Mouse (Mus musculus): ENCODE results near the gene Mroh2b. TPM values are rescaled to one million over a fixed set of nuclear protein-coding genes. Genes with fewer than 3 reads are reported as not detected.

Mroh2b gene
- total RNA-seq (2021) = not detected
- long read RNA-seq, experiment 1 = 0 reads
- long read RNA-seq, experiment 2 = 0 reads

DNA sequence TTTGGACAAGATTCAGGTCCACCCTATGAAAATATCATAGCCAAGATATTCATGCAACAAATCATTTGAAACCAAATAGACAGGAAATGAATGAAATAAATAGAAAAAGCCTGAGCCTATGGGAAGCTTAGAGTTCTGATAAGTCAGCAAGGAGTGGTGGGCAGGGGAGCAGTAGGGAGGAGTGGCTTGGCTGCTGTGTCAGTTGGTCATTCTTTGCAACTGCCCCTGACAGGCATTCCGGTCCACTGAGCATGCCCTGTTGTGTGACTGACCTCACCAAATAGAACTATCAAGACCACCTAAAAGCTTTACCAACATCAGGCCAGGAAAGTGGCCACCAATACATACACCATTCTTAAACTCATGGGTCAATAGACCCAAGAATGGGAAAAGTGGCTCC is at the start of gene Mroh2b:
Mroh2b (plus strand) TSS at position 301 of the 400 bp plus-strand sequence.
- no peak for TF ChIP-seq CTCF (IDR thresholded peaks at IDR 0.05)
- H3K4me3 ChIP-seq = no peak within 1 kb of the TSS
- intact Hi-C loops (cut with DNase I) = no loop called here
- DNase-seq = no peak
- no peak within 1 kb of the TSS for H3K27ac ChIP-seq

DNA sequence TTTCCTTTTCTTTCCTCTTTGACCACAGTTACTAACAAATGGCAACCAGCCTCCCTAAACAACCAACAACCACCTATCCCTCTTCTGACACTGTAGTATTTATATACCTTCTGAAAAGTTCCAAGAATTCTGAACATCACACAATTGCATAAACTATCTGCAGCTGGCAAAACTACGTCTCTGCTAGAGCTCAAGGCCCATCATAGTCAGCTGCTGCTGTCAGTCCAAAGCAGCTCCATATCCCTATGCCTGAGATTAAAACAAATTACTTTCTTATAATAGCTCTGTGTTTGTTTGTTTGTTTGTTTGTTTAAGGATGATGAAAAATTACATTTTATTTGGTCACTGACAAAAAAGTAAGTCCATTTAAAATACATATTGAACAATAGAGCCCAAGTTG is 48.5 kb upstream of the Mroh2b start:
- no peak for TF ChIP-seq CTCF (IDR thresholded peaks at IDR 0.05)
- DNase-seq = no peak
- Histone ChIP-seq H3K27ac (no peak overlapping the region), H3K4me3 (no peak overlapping the region)
- intact Hi-C loops (cut with DNase I) = no loop called here

DNA sequence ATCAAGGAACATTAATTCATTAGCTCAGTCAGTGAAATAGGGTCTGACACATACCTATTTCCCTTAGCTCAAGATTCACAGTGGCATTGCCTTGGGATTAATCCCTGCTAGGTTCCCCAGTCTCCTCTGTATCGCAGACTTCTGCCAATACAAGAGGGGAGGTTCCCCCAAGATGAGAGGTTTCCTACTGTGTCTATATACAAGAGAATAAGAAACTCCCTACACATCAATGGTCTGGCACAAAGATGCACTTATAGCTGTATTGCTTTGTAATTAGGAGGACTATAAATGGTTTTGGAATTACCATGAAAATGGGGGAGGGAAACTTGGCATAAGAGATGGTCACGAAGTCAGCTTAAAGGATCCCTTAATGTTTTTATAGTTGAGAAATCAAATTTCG is 3.6 kb upstream of the Mroh2b start:
- Histone ChIP-seq H3K4me3 (no peak overlapping the region), H3K27ac (no peak overlapping the region)
- DNase-seq = no peak
- no peak for TF ChIP-seq CTCF (IDR thresholded peaks at IDR 0.05)
- intact Hi-C loops (cut with DNase I) = no loop called here

DNA sequence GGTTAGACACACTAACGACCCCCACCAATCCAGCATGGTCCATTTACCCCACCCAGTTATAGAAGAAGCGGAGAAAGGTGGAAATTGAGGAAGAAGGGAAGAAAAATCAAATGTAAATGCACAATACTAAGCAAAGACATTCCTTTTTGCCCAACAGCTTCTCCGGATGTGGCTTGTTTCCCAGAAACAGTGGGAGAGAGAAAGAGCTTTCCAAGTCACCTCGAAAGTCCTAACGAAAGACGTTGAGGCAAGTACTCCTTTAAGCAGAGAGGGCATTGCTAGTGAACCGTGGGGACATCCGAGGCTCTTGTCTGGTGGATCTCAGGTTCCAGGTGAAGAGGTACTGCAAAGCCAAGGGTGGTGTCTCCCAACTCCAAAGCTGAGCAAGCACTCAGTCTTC is 36.2 kb downstream of the Mroh2b start:
- TF ChIP-seq CTCF (IDR thresholded peaks at IDR 0.05) = no peak
- Histone ChIP-seq H3K27ac (no peak overlapping the region), H3K4me3 (no peak overlapping the region)
- intact Hi-C loops (cut with DNase I) = no loop called here
- no peak for DNase-seq

DNA sequence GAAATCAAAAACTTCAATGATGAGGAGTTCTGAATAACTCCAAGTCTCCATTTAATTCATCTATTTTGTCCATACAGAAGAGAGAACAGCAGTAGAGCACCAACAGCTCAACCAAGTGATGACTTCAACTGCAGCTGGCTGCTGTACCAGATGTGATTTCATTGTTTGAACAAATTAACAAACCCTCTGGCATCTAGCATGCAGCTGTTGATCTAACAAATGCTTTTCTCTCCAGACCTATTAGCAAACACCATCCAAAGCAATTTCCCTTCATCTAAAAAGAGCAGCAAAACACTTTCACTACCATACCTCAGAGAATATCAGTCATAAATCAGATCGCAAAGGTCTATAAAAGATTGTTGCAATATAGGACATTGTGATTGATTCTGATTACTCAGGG is 74.8 kb downstream of the Mroh2b start:
- DNase-seq = peak; percentile 25
- H3K4me3 ChIP-seq = no peak overlapping the region
- TF ChIP-seq CTCF (IDR thresholded peaks at IDR 0.05) = no peak
- no peak overlapping the region for H3K27ac ChIP-seq
- intact Hi-C loops (cut with DNase I) = no loop called here

DNA sequence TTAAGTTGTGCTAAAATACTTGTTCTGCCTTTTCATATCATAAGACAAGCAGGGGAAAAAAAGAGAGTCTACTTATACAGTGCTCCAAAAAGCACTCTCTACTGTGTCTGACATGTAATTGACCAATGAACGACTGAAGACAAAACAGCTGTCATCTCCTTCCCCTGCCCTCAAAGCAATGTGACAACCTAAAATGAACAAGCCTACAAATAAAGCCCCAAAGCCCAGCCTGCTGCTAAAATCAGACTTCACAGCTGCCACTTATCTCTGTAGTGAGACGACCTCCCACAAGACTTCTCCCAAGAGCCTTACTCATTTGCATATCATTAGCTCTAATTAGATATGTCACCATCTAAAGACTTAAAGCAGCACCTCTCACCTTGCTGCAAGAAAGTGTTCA is 104.4 kb downstream of the Mroh2b start:
- no peak overlapping the region for H3K27ac ChIP-seq
- no peak overlapping the region for H3K4me3 ChIP-seq
- no peak for DNase-seq
- no peak for TF ChIP-seq CTCF (IDR thresholded peaks at IDR 0.05)
- intact Hi-C loops (cut with DNase I) = no loop called here

DNA sequence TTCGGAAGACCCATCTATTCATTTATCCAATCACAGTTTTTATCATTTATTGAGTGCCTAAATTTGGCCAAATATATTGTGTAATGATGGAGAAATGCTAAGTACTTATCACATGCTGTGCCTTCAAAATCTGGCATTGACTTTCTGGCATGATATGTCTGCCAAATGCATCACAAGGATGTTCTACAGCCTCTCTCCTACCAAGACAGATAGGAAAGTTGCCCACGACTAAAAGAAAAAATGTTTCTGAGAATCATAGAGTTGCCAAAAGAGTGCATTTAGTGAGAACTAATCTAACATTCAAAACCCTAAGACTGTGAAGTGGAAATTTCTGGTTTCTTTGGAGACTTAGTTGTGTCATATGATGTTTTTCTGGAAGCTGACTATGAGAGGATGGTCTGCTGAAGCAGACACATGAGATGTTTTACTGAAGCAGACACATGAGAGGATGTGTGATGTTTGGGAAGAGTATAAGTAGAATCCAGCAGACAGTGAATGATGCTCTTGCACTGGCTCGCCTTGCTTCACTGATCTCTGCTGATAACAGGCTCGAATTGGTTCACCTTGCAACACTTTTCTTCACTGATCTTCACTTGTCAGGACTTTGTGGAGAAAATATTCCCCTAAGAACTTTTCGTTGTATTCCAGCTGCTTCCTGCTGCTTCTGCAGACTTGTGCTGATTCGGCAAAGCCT is 105.1 kb downstream of the Mroh2b start:
- intact Hi-C loops (cut with DNase I) = no loop called here
- H3K4me3 ChIP-seq = no peak overlapping the region
- no peak for TF ChIP-seq CTCF (IDR thresholded peaks at IDR 0.05)
- no peak for DNase-seq
- H3K27ac ChIP-seq = no peak overlapping the region

DNA sequence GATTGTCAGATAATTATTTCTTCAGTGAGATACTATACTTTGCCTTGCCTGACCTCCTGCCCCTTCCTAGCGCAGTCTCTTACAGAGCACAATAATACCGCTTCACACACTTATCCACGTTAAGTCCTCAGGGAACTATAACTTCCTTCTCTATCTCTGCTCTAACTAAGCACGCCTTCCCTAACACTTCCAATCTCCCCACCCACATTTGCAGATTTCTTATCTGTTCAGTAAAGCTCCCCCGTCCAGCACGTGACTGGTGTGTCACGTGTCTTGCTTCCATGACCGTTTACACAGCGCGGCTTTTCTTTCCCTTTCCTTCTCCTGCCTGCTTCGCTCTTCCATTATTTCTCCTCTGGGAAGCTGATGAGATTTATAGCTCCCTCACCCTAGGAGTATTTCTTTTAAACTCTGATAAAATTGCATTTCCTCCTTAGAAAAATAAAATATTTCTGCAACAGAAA is 111.1 kb downstream of the Mroh2b start:
- Histone ChIP-seq H3K4me3 (peak overlapping the region; percentile 54), H3K27ac (no peak overlapping the region)
- no peak for TF ChIP-seq CTCF (IDR thresholded peaks at IDR 0.05)
- peak; percentile 24 for DNase-seq
- intact Hi-C loops (cut with DNase I) = no loop called here

Other genes with a start within 250 kb of the Mroh2b start
- under 1 TPM; 0.18 to 0.42 TPM for gene C6, start 171.6 kb upstream of the Mroh2b start, total RNA-seq (2021)
- gene C7, start 165.0 kb downstream of the Mroh2b start, total RNA-seq (2021) = 1 to 10 TPM; 1.1 to 8.6 TPM
- gene Card6, start 209.8 kb downstream of the Mroh2b start, total RNA-seq (2021) = 1 to 10 TPM; 1.9 to 2.0 TPM
- 100 to 1,000 TPM; 178 to 188 TPM for gene Rpl37, start 217.9 kb downstream of the Mroh2b start, total RNA-seq (2021)
- 10 to 100 TPM; 10.0 to 12.7 TPM for gene Prkaa1, start 245.1 kb downstream of the Mroh2b start, total RNA-seq (2021)